Mouse (Mus musculus) neural tube, embryonic 11.5 days (tissue): ENCODE data around the gene Maml3. TPM values are rescaled to one million over a fixed set of nuclear protein-coding genes. Genes with fewer than 3 reads are reported as not detected.

Source experiments
- ATAC-seq: fragments of 200-750 bp; cut with Nextera tagmentation; 2 replicates; pipeline ENCODE4 v1.8.0; 2017; ENCODE audit warnings: moderate number of reproducible peaks, mild to moderate bottlenecking, moderate TSS enrichment, moderate library complexity; ENCODE audit not compliant: insufficient read depth, low FRiP score, low TSS enrichment
- DNase-seq: peaks from one replicate; pipeline ENCODE4 v3.0.0-alpha.2; 2015; ENCODE audit warnings: low spot score
- H3K27ac ChIP-seq: fragments of 300-500 bp; sonication (generic); 2 replicates; pipeline ENCODE4 v1.5.1; 2014; ENCODE audit warnings: low read depth, mild to moderate bottlenecking, low read length
- H3K27me3 ChIP-seq: fragments of 300-500 bp; sonication (generic); 2 replicates; pipeline ENCODE4 v1.6.1; 2014; ENCODE audit warnings: mild to moderate bottlenecking, low read length, mixed read lengths; ENCODE audit not compliant: control insufficient read depth, insufficient read depth
- H3K36me3 ChIP-seq: fragments of 300-500 bp; sonication (generic); 2 replicates; pipeline ENCODE4 v1.6.1; 2014; ENCODE audit warnings: mild to moderate bottlenecking, low read length, moderate library complexity, mixed read lengths; ENCODE audit not compliant: control insufficient read depth, insufficient read depth
- H3K4me1 ChIP-seq: fragments of 300-500 bp; sonication (generic); 2 replicates; pipeline ENCODE4 v1.6.1; 2014; ENCODE audit warnings: low read length, mixed read lengths; ENCODE audit not compliant: control insufficient read depth, insufficient read depth
- H3K4me2 ChIP-seq: fragments of 300-500 bp; sonication (generic); 2 replicates; pipeline ENCODE4 v1.6.1; 2014; ENCODE audit warnings: low read depth, mild to moderate bottlenecking, moderate library complexity
- H3K4me3 ChIP-seq: fragments of 300-500 bp; sonication (generic); 2 replicates; pipeline ENCODE4 v1.5.1; 2014; ENCODE audit warnings: low read depth, low read length
- H3K9ac ChIP-seq: fragments of 300-500 bp; sonication (generic); 2 replicates; pipeline ENCODE4 v1.6.1; 2014; ENCODE audit warnings: mild to moderate bottlenecking, low read length
- H3K9me3 ChIP-seq: fragments of 300-500 bp; sonication (generic); 2 replicates; pipeline ENCODE4 v1.6.1; 2016; ENCODE audit warnings: low read length; ENCODE audit not compliant: control insufficient read depth
- WGBS: fragments of 180-500 bp; shearing (Covaris S2); extraction: QIAGEN DNeasy Blood & Tissue Kit; methylation state at CpG from one replicate; pipeline ENCODE4 v1.1.7; 2014; 5-methylcytosine and 5-hydroxymethylcytosine counted together
- polyA plus RNA-seq: library from polyadenylated mRNA; unstranded; fragments of >200 nt; fragmentation: Nextera tagmentation; extraction: Ambion mirVana; gene quantifications from 2 replicates; pipeline ENCODE4 v1.2.1, GENCODE M21; 2014

Gene Maml3
- polyA plus RNA-seq, 1 experiment from 2014 or later: 8.1 TPM

GRCm38 (mm10) chr3:51771839-51772630, 332.8 kb downstream of the Maml3 start:
- no peak overlapping the region for H3K27ac ChIP-seq
- no peak overlapping the region for H3K4me2 ChIP-seq
- H3K9ac ChIP-seq: no peak overlapping the region
- WGBS: 64% methylated on average over 9 of the region's 9 CpGs
- no peaks in the 10 kb centered on the region for H3K36me3 ChIP-seq
- DNase-seq: no peak
- H3K4me1 ChIP-seq: no peaks in the 10 kb centered on the region
- H3K9me3 ChIP-seq: 0 out of 2 replicates have a peak, but pooled peaks cover 2% of the 10 kb centered on the region
- H3K27me3 ChIP-seq: no peaks in the 10 kb centered on the region
- ATAC-seq: no peak
- no peak overlapping the region for H3K4me3 ChIP-seq

GRCm38 (mm10) chr3:51769196-51769595, 335.7 kb downstream of the Maml3 start:
- Histone ChIP-seq H3K4me2 (no peak overlapping the region), H3K4me1 (no peaks in the 10 kb centered on the region), H3K27ac (no peak overlapping the region), H3K9me3 (0 out of 2 replicates have a peak, but pooled peaks cover 2% of the 10 kb centered on the region), H3K27me3 (no peaks in the 10 kb centered on the region), H3K9ac (no peak overlapping the region), H3K4me3 (no peak overlapping the region), H3K36me3 (no peaks in the 10 kb centered on the region)
- ATAC-seq (no peak), DNase-seq (no peak)
- WGBS: 91% methylated on average over 6 of the region's 6 CpGs

- H3K9ac ChIP-seq: no peak overlapping the region
- H3K27ac ChIP-seq: no peak overlapping the region
- 87% methylated on average over 12 of the region's 12 CpGs for WGBS
- H3K36me3 ChIP-seq: no peaks in the 10 kb centered on the region
- no peaks in the 10 kb centered on the region for H3K27me3 ChIP-seq
- H3K4me2 ChIP-seq: no peak overlapping the region
- H3K4me3 ChIP-seq: no peak overlapping the region
- H3K9me3 ChIP-seq: no peaks in the 10 kb centered on the region
- DNase-seq (no peak), ATAC-seq (no peak)
- peaks cover 4% of the 10 kb centered on the region; the same call in 1 of the 2 replicates for H3K4me1 ChIP-seq
Measured at GRCm38 (mm10) chr3:51765220-51765923, 339.5 kb downstream of the Maml3 start.

- Histone ChIP-seq H3K36me3 (no peaks in the 10 kb centered on the region), H3K9ac (no peak overlapping the region), H3K9me3 (no peaks in the 10 kb centered on the region), H3K27ac (no peak overlapping the region), H3K4me2 (no peak overlapping the region), H3K4me3 (no peak overlapping the region), H3K27me3 (no peaks in the 10 kb centered on the region), H3K4me1 (peaks cover 4% of the 10 kb centered on the region; the same call in 1 of the 2 replicates)
- DNase-seq (no peak), ATAC-seq (no peak)
- 91% methylated on average over 3 of the region's 3 CpGs for WGBS
Measured at GRCm38 (mm10) chr3:51764175-51764574, 340.7 kb downstream of the Maml3 start.

- ATAC-seq (no peak), DNase-seq (no peak)
- H3K9me3 ChIP-seq: no peaks in the 10 kb centered on the region
- H3K4me1 ChIP-seq: peaks cover 4% of the 10 kb centered on the region; the same call in 1 of the 2 replicates
- H3K36me3 ChIP-seq: no peaks in the 10 kb centered on the region
- no peak overlapping the region for H3K9ac ChIP-seq
- H3K27ac ChIP-seq: no peak overlapping the region
- H3K4me2 ChIP-seq: no peak overlapping the region
- 95% methylated on average over 10 of the region's 10 CpGs for WGBS
- no peak overlapping the region for H3K4me3 ChIP-seq
- H3K27me3 ChIP-seq: no peaks in the 10 kb centered on the region
Measured at GRCm38 (mm10) chr3:51762900-51763299, 342.0 kb downstream of the Maml3 start.

GRCm38 (mm10) chr3:51759534-51759933, 345.3 kb downstream of the Maml3 start:
- H3K9me3 ChIP-seq: no peaks in the 10 kb centered on the region
- DNase-seq (no peak), ATAC-seq (no peak)
- H3K4me2 ChIP-seq: no peak overlapping the region
- no peaks in the 10 kb centered on the region for H3K27me3 ChIP-seq
- H3K9ac ChIP-seq: no peak overlapping the region
- no peak overlapping the region for H3K4me3 ChIP-seq
- H3K27ac ChIP-seq: no peak overlapping the region
- no peaks in the 10 kb centered on the region for H3K36me3 ChIP-seq
- H3K4me1 ChIP-seq: peaks cover 4% of the 10 kb centered on the region; the same call in 1 of the 2 replicates
- WGBS: 82% methylated on average over 3 of the region's 3 CpGs

- no peak for DNase-seq
- no peaks in the 10 kb centered on the region for H3K36me3 ChIP-seq
- no peak overlapping the region for H3K4me3 ChIP-seq
- no peak for ATAC-seq
- no peak overlapping the region for H3K4me2 ChIP-seq
- H3K27me3 ChIP-seq: no peaks in the 10 kb centered on the region
- WGBS: 96% methylated on average over 5 of the region's 5 CpGs
- H3K27ac ChIP-seq: no peak overlapping the region
- H3K9me3 ChIP-seq: no peaks in the 10 kb centered on the region
- H3K9ac ChIP-seq: no peak overlapping the region
- H3K4me1 ChIP-seq: no peaks in the 10 kb centered on the region
Measured at GRCm38 (mm10) chr3:51757032-51757431, 347.8 kb downstream of the Maml3 start.

- no peak overlapping the region for H3K4me3 ChIP-seq
- H3K4me2 ChIP-seq: no peak overlapping the region
- H3K9ac ChIP-seq: no peak overlapping the region
- H3K9me3 ChIP-seq: no peaks in the 10 kb centered on the region
- H3K4me1 ChIP-seq: no peaks in the 10 kb centered on the region
- no peak for DNase-seq
- H3K27ac ChIP-seq: no peak overlapping the region
- no peaks in the 10 kb centered on the region for H3K27me3 ChIP-seq
- ATAC-seq: no peak
- no peaks in the 10 kb centered on the region for H3K36me3 ChIP-seq
- 77% methylated on average over 5 of the region's 5 CpGs for whole genome bisulfite sequencing
Measured at GRCm38 (mm10) chr3:51756283-51756682, 348.6 kb downstream of the Maml3 start.
